In genomic region chr17:63850016-63850415, GRCm38 (mm10) we compare ENCODE assay signal across 8 mouse cellular contexts. TPM values are rescaled to one million over a fixed set of nuclear protein-coding genes. Genes with fewer than 3 reads are reported as not detected.
DNase-seq lines count a peak whose midpoint lies in the region; ATAC-seq lines count a peak whose summit lies in the region.

No protein-coding gene starts in this region.

- no peaks in the 10 kb centered on the region for H3K36me3 ChIP-seq in heart, embryonic 12.5 days
- no peaks in the 10 kb centered on the region for H3K36me3 ChIP-seq in hindbrain, embryonic 12.5 days
- H3K36me3 ChIP-seq in midbrain, embryonic 10.5 days: no peaks in the 10 kb centered on the region

- no peak overlapping the region for H3K9ac ChIP-seq in heart, embryonic 12.5 days
- H3K9ac ChIP-seq in hindbrain, embryonic 12.5 days: no peak overlapping the region

- no peaks in the 10 kb centered on the region for H3K9me3 ChIP-seq in heart, embryonic 12.5 days (replicated peaks)
- H3K9me3 ChIP-seq in hindbrain, embryonic 12.5 days (replicated peaks): no peaks in the 10 kb centered on the region
- H3K9me3 ChIP-seq in midbrain, embryonic 10.5 days (replicated peaks): no peaks in the 10 kb centered on the region

- H3K4me1 ChIP-seq in heart, embryonic 12.5 days (replicated peaks): 0 out of 2 replicates have a peak, but pooled peaks cover 4% of the 10 kb centered on the region
- H3K4me1 ChIP-seq in hindbrain, embryonic 12.5 days: peaks cover 5% of the 10 kb centered on the region; the same call in 1 of the 2 replicates
- peaks cover 11% of the 10 kb centered on the region for H3K4me1 ChIP-seq in midbrain, embryonic 10.5 days

- H3K27me3 ChIP-seq in heart, embryonic 12.5 days (replicated peaks): no peaks in the 10 kb centered on the region
- H3K27me3 ChIP-seq in hindbrain, embryonic 12.5 days: no peaks in the 10 kb centered on the region
- H3K27me3 ChIP-seq in midbrain, embryonic 10.5 days (ENCODE audit: low read depth, poor library complexity, severe bottlenecking): no peaks in the 10 kb centered on the region

- intact Hi-C loops in heart, postnatal 36 days (cut with DNase I): no loop called here

- no peak for ATAC-seq in heart, embryonic 12.5 days (ENCODE audit: insufficient number of reproducible peaks, low FRiP score)
- peak; percentile 47 for ATAC-seq in CD4-positive, CD25-positive, alpha-beta regulatory T cell, adult 4 months
- peak; percentile 41 for ATAC-seq in hindbrain, embryonic 12.5 days (ENCODE audit: low FRiP score)
- no peak for ATAC-seq in megakaryocyte-erythroid progenitor cell, adult 5-6 weeks (replicated peaks; ENCODE audit: low FRiP score, low TSS enrichment, poor library complexity, severe bottlenecking)

- no peak for DNase-seq in heart, postnatal 36 days
- no peak for DNase-seq in midbrain, embryonic 10.5 days (ENCODE audit: low spot score)
- no peak for DNase-seq in retina, embryonic 14.5 days (ENCODE audit: low spot score)
- DNase-seq in left cerebral cortex, adult 11 months (ENCODE audit: low spot score): no peak

- H3K4me2 ChIP-seq in heart, embryonic 12.5 days: peak overlapping the region; percentile 66
- peak overlapping the region; percentile 55; the same call in 1 of the 2 replicates for H3K4me2 ChIP-seq in hindbrain, embryonic 12.5 days (replicated peaks)

- peak overlapping the region; percentile 72; the same call in 1 of the 2 replicates for H3K4me3 ChIP-seq in heart, embryonic 12.5 days
- H3K4me3 ChIP-seq in hindbrain, embryonic 12.5 days: no peak overlapping the region; the same call in 1 of the 2 replicates
- 0 out of 2 replicates have a peak overlapping the region, but pooled peaks have one; percentile 81 for H3K4me3 ChIP-seq in midbrain, embryonic 10.5 days

- no peak overlapping the region for H3K27ac ChIP-seq in heart, embryonic 12.5 days (ENCODE audit: poor library complexity, severe bottlenecking)
- H3K27ac ChIP-seq in hindbrain, embryonic 12.5 days: peak overlapping the region; percentile 76; the same call in 1 of the 2 replicates
- peak overlapping the region; percentile 93; the same call in 1 of the 2 replicates for H3K27ac ChIP-seq in midbrain, embryonic 10.5 days (replicated peaks)

- WGBS in heart, embryonic 12.5 days: 79% methylated on average over 9 of the region's 9 CpGs
- 90% methylated on average over 9 of the region's 9 CpGs for WGBS in hindbrain, embryonic 12.5 days
- WGBS in midbrain, embryonic 10.5 days: 80% methylated on average over 9 of the region's 9 CpGs

RNA-seq across cellular contexts. Expression of gene Fer, which starts 12.8 kb away (rescaled TPM):
- 27.2 and 27.7 TPM in 2 replicates for polyA plus RNA-seq in heart, embryonic 12.5 days (2016; fragmentation: Nextera tagmentation; extraction: Ambion mirVana)
- total RNA-seq in heart, postnatal 36 days (2021): 10 to 100 TPM; 17.8 to 19.2 TPM
- polyA plus RNA-seq in CD4-positive, CD25-positive, alpha-beta regulatory T cell, adult 4 months (2017; shearing (Covaris generic)): under 1 TPM; 0.44 to 0.54 TPM
- 33.1 and 39.9 TPM in 2 replicates for polyA plus RNA-seq in hindbrain, embryonic 12.5 days (2016; fragmentation: Nextera tagmentation; extraction: Ambion mirVana)
- polyA plus RNA-seq in midbrain, embryonic 10.5 days (2016; fragmentation: Nextera tagmentation; extraction: Ambion mirVana): 28.5 and 30.9 TPM in 2 replicates
- 12.5 and 15.2 TPM in 2 replicates for total RNA-seq in megakaryocyte-erythroid progenitor cell, adult 5-6 weeks (2014; fragmentation: Nextera tagmentation)
- total RNA-seq in megakaryocyte-erythroid progenitor cell, adult 5-6 weeks (2017): 13.1 and 20.7 TPM in 2 replicates

RNA-seq across cellular contexts. Expression of gene A930002H24Rik, which starts 13.6 kb away (rescaled TPM):
- 2.8 and 3.7 TPM in 2 replicates for polyA plus RNA-seq in heart, embryonic 12.5 days (2016; fragmentation: Nextera tagmentation; extraction: Ambion mirVana)
- total RNA-seq in heart, postnatal 36 days (2021): not detected
- polyA plus RNA-seq in CD4-positive, CD25-positive, alpha-beta regulatory T cell, adult 4 months (2017; shearing (Covaris generic)): not detected
- polyA plus RNA-seq in hindbrain, embryonic 12.5 days (2016; fragmentation: Nextera tagmentation; extraction: Ambion mirVana): 2.3 and 2.8 TPM in 2 replicates
- polyA plus RNA-seq in midbrain, embryonic 10.5 days (2016; fragmentation: Nextera tagmentation; extraction: Ambion mirVana): 1.7 and 2.2 TPM in 2 replicates
- not detected in 2 replicates for total RNA-seq in megakaryocyte-erythroid progenitor cell, adult 5-6 weeks (2014; fragmentation: Nextera tagmentation)
- not detected in 2 replicates for total RNA-seq in megakaryocyte-erythroid progenitor cell, adult 5-6 weeks (2017)

Comparison
In these comparisons a context has a peak if more than half of its experiments do, and no peak if none do; other contexts are left out.
1. ATAC-seq: peak in CD4-positive, CD25-positive, alpha-beta regulatory T cell, adult 4 months (single experiment) and hindbrain, embryonic 12.5 days (single experiment); none in heart, embryonic 12.5 days (single experiment) and megakaryocyte-erythroid progenitor cell, adult 5-6 weeks (single experiment).
2. RNA of gene Fer, which starts 12.8 kb away (polyA plus RNA-seq): 33.1 to 39.9 TPM in hindbrain, embryonic 12.5 days, 28.5 to 30.9 TPM in midbrain, embryonic 10.5 days and 27.2 to 27.7 TPM in heart, embryonic 12.5 days; 0.44 to 0.54 TPM in CD4-positive, CD25-positive, alpha-beta regulatory T cell, adult 4 months; every median in the first group is over 10 times any median in the second.